Mouse (Mus musculus): ENCODE results near the gene Filip1l. TPM values are rescaled to one million over a fixed set of nuclear protein-coding genes. Genes with fewer than 3 reads are reported as not detected.

Gene Filip1l
- polyA plus RNA-seq, 1 experiment from 2014 or later = 3.4 TPM

GRCm38 (mm10) chr16:57482911-57483310 lies 130.0 kb downstream of the Filip1l start:
- no peak for ATAC-seq (ENCODE audit: low FRiP score)
- Histone ChIP-seq H3K9me3 (ENCODE audit: control insufficient read depth, low read length) (no peaks in the 10 kb centered on the region), H3K4me3 (replicated peaks; ENCODE audit: low read length) (no peak overlapping the region), H3K27ac (no peak overlapping the region), H3K9ac (no peak overlapping the region), H3K27me3 (ENCODE audit: control insufficient read depth, insufficient read depth, low read length) (no peaks in the 10 kb centered on the region), H3K4me1 (replicated peaks; ENCODE audit: control insufficient read depth, insufficient read depth, low read length) (no peaks in the 10 kb centered on the region), H3K36me3 (replicated peaks; ENCODE audit: control insufficient read depth, insufficient read depth) (no peaks in the 10 kb centered on the region), H3K4me2 (replicated peaks) (no peak overlapping the region)
- no peak for DNase-seq (ENCODE audit: low spot score)
- WGBS = 76% methylated on average over 4 of the region's 4 CpGs

- 90% methylated on average over 2 of the region's 2 CpGs for WGBS
- Histone ChIP-seq H3K4me3 (replicated peaks; ENCODE audit: low read length) (no peak overlapping the region), H3K9ac (no peak overlapping the region), H3K36me3 (replicated peaks; ENCODE audit: control insufficient read depth, insufficient read depth) (no peaks in the 10 kb centered on the region), H3K4me2 (replicated peaks) (no peak overlapping the region), H3K4me1 (replicated peaks; ENCODE audit: control insufficient read depth, insufficient read depth, low read length) (no peaks in the 10 kb centered on the region), H3K9me3 (ENCODE audit: control insufficient read depth, low read length) (no peaks in the 10 kb centered on the region), H3K27ac (no peak overlapping the region), H3K27me3 (ENCODE audit: control insufficient read depth, insufficient read depth, low read length) (no peaks in the 10 kb centered on the region)
- no peak for ATAC-seq (ENCODE audit: low FRiP score)
- no peak for DNase-seq (ENCODE audit: low spot score)
Observed at GRCm38 (mm10) chr16:57483503-57483902, 130.6 kb downstream of the Filip1l start.

- Histone ChIP-seq H3K27ac (no peak overlapping the region), H3K4me1 (replicated peaks; ENCODE audit: control insufficient read depth, insufficient read depth, low read length) (no peaks in the 10 kb centered on the region), H3K27me3 (ENCODE audit: control insufficient read depth, insufficient read depth, low read length) (no peaks in the 10 kb centered on the region), H3K4me2 (replicated peaks) (no peak overlapping the region), H3K36me3 (replicated peaks; ENCODE audit: control insufficient read depth, insufficient read depth) (no peaks in the 10 kb centered on the region), H3K9me3 (ENCODE audit: control insufficient read depth, low read length) (no peaks in the 10 kb centered on the region), H3K9ac (no peak overlapping the region), H3K4me3 (replicated peaks; ENCODE audit: low read length) (no peak overlapping the region)
- DNase-seq (ENCODE audit: low spot score) (no peak), ATAC-seq (ENCODE audit: low FRiP score) (no peak)
- 55% methylated on average over 12 of the region's 12 CpGs for WGBS
Observed at GRCm38 (mm10) chr16:57484043-57484795, 131.3 kb downstream of the Filip1l start.

- Histone ChIP-seq H3K4me1 (replicated peaks; ENCODE audit: control insufficient read depth, insufficient read depth, low read length) (no peaks in the 10 kb centered on the region), H3K4me2 (replicated peaks) (no peak overlapping the region), H3K27me3 (ENCODE audit: control insufficient read depth, insufficient read depth, low read length) (no peaks in the 10 kb centered on the region), H3K4me3 (replicated peaks; ENCODE audit: low read length) (no peak overlapping the region), H3K36me3 (replicated peaks; ENCODE audit: control insufficient read depth, insufficient read depth) (no peaks in the 10 kb centered on the region), H3K27ac (no peak overlapping the region), H3K9me3 (ENCODE audit: control insufficient read depth, low read length) (no peaks in the 10 kb centered on the region), H3K9ac (no peak overlapping the region)
- WGBS = 68% methylated on average over 9 of the region's 9 CpGs
- no peak for DNase-seq (ENCODE audit: low spot score)
- ATAC-seq (ENCODE audit: low FRiP score) = no peak
Observed at GRCm38 (mm10) chr16:57485265-57485664, 132.4 kb downstream of the Filip1l start.

- Histone ChIP-seq H3K36me3 (replicated peaks; ENCODE audit: control insufficient read depth, insufficient read depth) (no peaks in the 10 kb centered on the region), H3K4me2 (replicated peaks) (no peak overlapping the region), H3K9ac (no peak overlapping the region), H3K9me3 (ENCODE audit: control insufficient read depth, low read length) (no peaks in the 10 kb centered on the region), H3K27ac (no peak overlapping the region), H3K4me3 (replicated peaks; ENCODE audit: low read length) (no peak overlapping the region), H3K27me3 (ENCODE audit: control insufficient read depth, insufficient read depth, low read length) (no peaks in the 10 kb centered on the region), H3K4me1 (replicated peaks; ENCODE audit: control insufficient read depth, insufficient read depth, low read length) (no peaks in the 10 kb centered on the region)
- no peak for DNase-seq (ENCODE audit: low spot score)
- 94% methylated on average over 5 of the region's 5 CpGs for WGBS
- no peak for ATAC-seq (ENCODE audit: low FRiP score)
Observed at GRCm38 (mm10) chr16:57486266-57486665, 133.4 kb downstream of the Filip1l start.

GRCm38 (mm10) chr16:57488661-57489060 lies 135.8 kb downstream of the Filip1l start:
- no peak overlapping the region for H3K4me3 ChIP-seq (replicated peaks; ENCODE audit: low read length)
- ATAC-seq (ENCODE audit: low FRiP score) (no peak), DNase-seq (ENCODE audit: low spot score) (no peak)
- no peaks in the 10 kb centered on the region for H3K27me3 ChIP-seq (ENCODE audit: control insufficient read depth, insufficient read depth, low read length)
- H3K9me3 ChIP-seq (ENCODE audit: control insufficient read depth, low read length) = no peaks in the 10 kb centered on the region
- no peak overlapping the region for H3K9ac ChIP-seq
- H3K36me3 ChIP-seq (replicated peaks; ENCODE audit: control insufficient read depth, insufficient read depth) = no peaks in the 10 kb centered on the region
- H3K27ac ChIP-seq = no peak overlapping the region
- no peak overlapping the region for H3K4me2 ChIP-seq (replicated peaks)
- no peaks in the 10 kb centered on the region for H3K4me1 ChIP-seq (replicated peaks; ENCODE audit: control insufficient read depth, insufficient read depth, low read length)

GRCm38 (mm10) chr16:57490691-57491090 lies 137.8 kb downstream of the Filip1l start:
- 92% methylated on average over 8 of the region's 8 CpGs for WGBS
- Histone ChIP-seq H3K36me3 (replicated peaks; ENCODE audit: control insufficient read depth, insufficient read depth) (no peaks in the 10 kb centered on the region), H3K27ac (no peak overlapping the region), H3K9me3 (ENCODE audit: control insufficient read depth, low read length) (no peaks in the 10 kb centered on the region), H3K4me2 (replicated peaks) (no peak overlapping the region), H3K9ac (no peak overlapping the region), H3K27me3 (ENCODE audit: control insufficient read depth, insufficient read depth, low read length) (no peaks in the 10 kb centered on the region), H3K4me3 (replicated peaks; ENCODE audit: low read length) (no peak overlapping the region), H3K4me1 (replicated peaks; ENCODE audit: control insufficient read depth, insufficient read depth, low read length) (no peaks in the 10 kb centered on the region)
- ATAC-seq (ENCODE audit: low FRiP score) = no peak
- DNase-seq (ENCODE audit: low spot score) = no peak

GRCm38 (mm10) chr16:57491853-57492252 lies 139.0 kb downstream of the Filip1l start:
- no peak overlapping the region for H3K4me2 ChIP-seq (replicated peaks)
- DNase-seq (ENCODE audit: low spot score) (no peak), ATAC-seq (ENCODE audit: low FRiP score) (no peak)
- H3K27ac ChIP-seq = no peak overlapping the region
- 97% methylated on average over 4 of the region's 4 CpGs for WGBS
- 0 out of 2 replicates have a peak, but pooled peaks cover 1% of the 10 kb centered on the region for H3K4me1 ChIP-seq (replicated peaks; ENCODE audit: control insufficient read depth, insufficient read depth, low read length)
- no peak overlapping the region for H3K9ac ChIP-seq
- H3K4me3 ChIP-seq (replicated peaks; ENCODE audit: low read length) = no peak overlapping the region
- no peaks in the 10 kb centered on the region for H3K27me3 ChIP-seq (ENCODE audit: control insufficient read depth, insufficient read depth, low read length)
- H3K36me3 ChIP-seq (replicated peaks; ENCODE audit: control insufficient read depth, insufficient read depth) = no peaks in the 10 kb centered on the region
- no peaks in the 10 kb centered on the region for H3K9me3 ChIP-seq (ENCODE audit: control insufficient read depth, low read length)

- Histone ChIP-seq H3K9ac (no peak overlapping the region), H3K36me3 (replicated peaks; ENCODE audit: control insufficient read depth, insufficient read depth) (no peaks in the 10 kb centered on the region), H3K4me3 (replicated peaks; ENCODE audit: low read length) (no peak overlapping the region), H3K4me1 (replicated peaks; ENCODE audit: control insufficient read depth, insufficient read depth, low read length) (0 out of 2 replicates have a peak, but pooled peaks cover 5% of the 10 kb centered on the region), H3K27me3 (ENCODE audit: control insufficient read depth, insufficient read depth, low read length) (no peaks in the 10 kb centered on the region), H3K4me2 (replicated peaks) (no peak overlapping the region), H3K27ac (no peak overlapping the region), H3K9me3 (ENCODE audit: control insufficient read depth, low read length) (no peaks in the 10 kb centered on the region)
- 89% methylated on average over 10 of the region's 10 CpGs for WGBS
- DNase-seq (ENCODE audit: low spot score) (no peak), ATAC-seq (ENCODE audit: low FRiP score) (no peak)
Observed at GRCm38 (mm10) chr16:57495476-57496203, 142.7 kb downstream of the Filip1l start.
